Mouse (Mus musculus): ENCODE measurements around the gene Cldn7. TPM values are rescaled to one million over a fixed set of nuclear protein-coding genes. Genes with fewer than 3 reads are reported as not detected.

The Cldn7 gene
- polyA plus RNA-seq, 1 experiment from 2014 or later = 30.3 TPM

GRCm38 (mm10) chr11:69934681-69935080, 29.9 kb upstream of the Cldn7 start:
- peak overlapping the region; percentile 58; the same call in 1 of the 2 replicates for H3K4me3 ChIP-seq
- peaks cover 37% of the 10 kb centered on the region for H3K4me1 ChIP-seq
- H3K36me3 ChIP-seq = no peaks in the 10 kb centered on the region
- no peak overlapping the region for H3K27ac ChIP-seq
- peak overlapping the region; percentile 56 for H3K4me2 ChIP-seq
- peaks cover 20% of the 10 kb centered on the region for H3K27me3 ChIP-seq
- WGBS = 16% methylated on average over 6 of the region's 6 CpGs
- no peak for ATAC-seq (ENCODE audit: insufficient number of reproducible peaks, insufficient read depth, low FRiP score, low TSS enrichment, low read depth)
- H3K9ac ChIP-seq = no peak overlapping the region
- H3K9me3 ChIP-seq = no peaks in the 10 kb centered on the region

GRCm38 (mm10) chr11:69935137-69935879, 29.3 kb upstream of the Cldn7 start, which contains the start of gene Ybx2:
Ybx2 (plus strand) TSS chr11:69935796.
- H3K9me3 ChIP-seq = no peaks in the 10 kb centered on the region
- peak within 1 kb of the TSS; percentile 58 for H3K4me3 ChIP-seq
- peaks cover 20% of the 10 kb centered on the region for H3K27me3 ChIP-seq
- ATAC-seq (ENCODE audit: insufficient number of reproducible peaks, insufficient read depth, low FRiP score, low TSS enrichment, low read depth) = peak; percentile 83
- H3K9ac ChIP-seq = peak within 1 kb of the TSS; percentile 80
- no peak within 1 kb of the TSS; the same call in 1 of the 2 replicates for H3K27ac ChIP-seq
- peak within 1 kb of the TSS; percentile 100 for H3K4me2 ChIP-seq
- WGBS = 2% methylated on average over 55 of the region's 62 CpGs
- peaks cover 37% of the 10 kb centered on the region for H3K4me1 ChIP-seq
- H3K36me3 ChIP-seq = no peaks in the 10 kb centered on the region

- H3K4me1 ChIP-seq = peaks cover 37% of the 10 kb centered on the region
These were observed 28.4 kb upstream of the Cldn7 start for GRCm38 (mm10) chr11:69936156-69936555.

GRCm38 (mm10) chr11:69936714-69937347, 27.7 kb upstream of the Cldn7 start:
- H3K4me3 ChIP-seq = peak overlapping the region; percentile 58
- no peaks in the 10 kb centered on the region for H3K36me3 ChIP-seq
- peak overlapping the region; percentile 52 for H3K9ac ChIP-seq
- H3K9me3 ChIP-seq = no peaks in the 10 kb centered on the region
- H3K4me1 ChIP-seq = peaks cover 37% of the 10 kb centered on the region
- H3K4me2 ChIP-seq = peak overlapping the region; percentile 100
- ATAC-seq (ENCODE audit: insufficient number of reproducible peaks, insufficient read depth, low FRiP score, low TSS enrichment, low read depth) = no peak
- no peak overlapping the region for H3K27ac ChIP-seq
- 40% methylated on average over 9 of the region's 9 CpGs for WGBS
- H3K27me3 ChIP-seq = peaks cover 20% of the 10 kb centered on the region

More at GRCm38 (mm10) chr11:69936156-69936555, 28.4 kb upstream of the Cldn7 start:
- ATAC-seq (ENCODE audit: insufficient number of reproducible peaks, insufficient read depth, low FRiP score, low TSS enrichment, low read depth) = no peak
- no peaks in the 10 kb centered on the region for H3K36me3 ChIP-seq
- peak overlapping the region; percentile 100 for H3K4me2 ChIP-seq
- 3% methylated on average over 30 of the region's 30 CpGs for WGBS
- no peak overlapping the region for H3K27ac ChIP-seq
- H3K9me3 ChIP-seq = no peaks in the 10 kb centered on the region
- H3K27me3 ChIP-seq = peaks cover 20% of the 10 kb centered on the region
- H3K4me3 ChIP-seq = peak overlapping the region; percentile 58
- peak overlapping the region; percentile 80 for H3K9ac ChIP-seq

GRCm38 (mm10) chr11:69937385-69937784, 27.2 kb upstream of the Cldn7 start:
- no peaks in the 10 kb centered on the region for H3K9me3 ChIP-seq
- peaks cover 20% of the 10 kb centered on the region for H3K27me3 ChIP-seq
- peaks cover 37% of the 10 kb centered on the region for H3K4me1 ChIP-seq
- 0 out of 2 replicates have a peak overlapping the region, but pooled peaks have one; percentile 58 for H3K4me3 ChIP-seq
- 18% methylated on average over 4 of the region's 4 CpGs for WGBS
- H3K27ac ChIP-seq = no peak overlapping the region; the same call in 1 of the 2 replicates
- H3K36me3 ChIP-seq = peaks cover 5% of the 10 kb centered on the region
- ATAC-seq (ENCODE audit: insufficient number of reproducible peaks, insufficient read depth, low FRiP score, low TSS enrichment, low read depth) = no peak
- peak overlapping the region; percentile 52 for H3K9ac ChIP-seq
- H3K4me2 ChIP-seq = peak overlapping the region; percentile 100

- H3K27ac ChIP-seq = no peak overlapping the region; the same call in 1 of the 2 replicates
- 60% methylated on average over 5 of the region's 5 CpGs for WGBS
These were observed 26.7 kb upstream of the Cldn7 start for GRCm38 (mm10) chr11:69937834-69938233.

GRCm38 (mm10) chr11:69938401-69938979, 26.1 kb upstream of the Cldn7 start:
- Histone ChIP-seq H3K9ac (0 out of 2 replicates have a peak overlapping the region, but pooled peaks have one; percentile 22), H3K27ac (0 out of 2 replicates have a peak overlapping the region, but pooled peaks have one; percentile 5), H3K4me2 (no peak overlapping the region), H3K27me3 (peaks cover 20% of the 10 kb centered on the region), H3K36me3 (peaks cover 16% of the 10 kb centered on the region), H3K4me3 (no peak overlapping the region), H3K9me3 (no peaks in the 10 kb centered on the region), H3K4me1 (peaks cover 37% of the 10 kb centered on the region)
- ATAC-seq (ENCODE audit: insufficient number of reproducible peaks, insufficient read depth, low FRiP score, low TSS enrichment, low read depth) = no peak
- WGBS = 19% methylated on average over 9 of the region's 9 CpGs

More at GRCm38 (mm10) chr11:69937834-69938233, 26.7 kb upstream of the Cldn7 start:
- Histone ChIP-seq H3K4me2 (0 out of 2 replicates have a peak overlapping the region, but pooled peaks have one; percentile 100), H3K9ac (0 out of 2 replicates have a peak overlapping the region, but pooled peaks have one; percentile 52), H3K4me1 (peaks cover 37% of the 10 kb centered on the region), H3K9me3 (no peaks in the 10 kb centered on the region), H3K4me3 (no peak overlapping the region), H3K36me3 (peaks cover 10% of the 10 kb centered on the region), H3K27me3 (peaks cover 20% of the 10 kb centered on the region)
- no peak for ATAC-seq (ENCODE audit: insufficient number of reproducible peaks, insufficient read depth, low FRiP score, low TSS enrichment, low read depth)

GRCm38 (mm10) chr11:69939181-69939580, 25.4 kb upstream of the Cldn7 start:
- Histone ChIP-seq H3K27ac (no peak overlapping the region), H3K9ac (no peak overlapping the region), H3K9me3 (no peaks in the 10 kb centered on the region), H3K4me3 (no peak overlapping the region), H3K4me1 (peaks cover 34% of the 10 kb centered on the region), H3K4me2 (no peak overlapping the region), H3K36me3 (peaks cover 23% of the 10 kb centered on the region), H3K27me3 (peaks cover 20% of the 10 kb centered on the region)
- 60% methylated on average over 5 of the region's 5 CpGs for WGBS
- ATAC-seq (ENCODE audit: insufficient number of reproducible peaks, insufficient read depth, low FRiP score, low TSS enrichment, low read depth) = no peak

GRCm38 (mm10) chr11:69939731-69940130, 24.8 kb upstream of the Cldn7 start:
- no peaks in the 10 kb centered on the region for H3K9me3 ChIP-seq
- WGBS = 90% methylated on average over 17 of the region's 17 CpGs
- H3K4me2 ChIP-seq = no peak overlapping the region
- H3K27ac ChIP-seq = no peak overlapping the region
- ATAC-seq (ENCODE audit: insufficient number of reproducible peaks, insufficient read depth, low FRiP score, low TSS enrichment, low read depth) = no peak
- H3K27me3 ChIP-seq = peaks cover 20% of the 10 kb centered on the region
- H3K9ac ChIP-seq = no peak overlapping the region
- H3K36me3 ChIP-seq = peaks cover 29% of the 10 kb centered on the region
- H3K4me1 ChIP-seq = peaks cover 29% of the 10 kb centered on the region
- H3K4me3 ChIP-seq = no peak overlapping the region

GRCm38 (mm10) chr11:69940962-69941361, 23.6 kb upstream of the Cldn7 start:
- Histone ChIP-seq H3K36me3 (peaks cover 41% of the 10 kb centered on the region), H3K4me2 (no peak overlapping the region), H3K4me1 (peaks cover 37% of the 10 kb centered on the region), H3K9ac (no peak overlapping the region), H3K9me3 (no peaks in the 10 kb centered on the region), H3K27ac (no peak overlapping the region), H3K4me3 (no peak overlapping the region), H3K27me3 (peaks cover 20% of the 10 kb centered on the region)
- WGBS = 84% methylated on average over 4 of the region's 4 CpGs
- ATAC-seq (ENCODE audit: insufficient number of reproducible peaks, insufficient read depth, low FRiP score, low TSS enrichment, low read depth) = no peak

GRCm38 (mm10) chr11:69945216-69945615, 19.4 kb upstream of the Cldn7 start:
- peaks cover 44% of the 10 kb centered on the region for H3K36me3 ChIP-seq
- no peak for ATAC-seq (ENCODE audit: insufficient number of reproducible peaks, insufficient read depth, low FRiP score, low TSS enrichment, low read depth)
- 0 out of 2 replicates have a peak overlapping the region, but pooled peaks have one; percentile 1 for H3K4me3 ChIP-seq
- no peaks in the 10 kb centered on the region for H3K9me3 ChIP-seq
- H3K4me1 ChIP-seq = peaks cover 29% of the 10 kb centered on the region
- no peak overlapping the region for H3K27ac ChIP-seq
- H3K9ac ChIP-seq = peak overlapping the region; percentile 21; the same call in 1 of the 2 replicates
- WGBS = 78% methylated on average over 13 of the region's 13 CpGs
- H3K27me3 ChIP-seq = no peaks in the 10 kb centered on the region
- no peak overlapping the region for H3K4me2 ChIP-seq

All from embryonic facial prominence, embryonic 13.5 days (tissue).